Mouse (Mus musculus) hindlimb bud, embryonic 11.5 days (tissue): Measurements from ENCODE around the gene Tsc22d4.
"Not testable (repeated sequence)": the region's sequence is repeated elsewhere in the genome, so short reads cannot be mapped to it uniquely, and the experiment has no call there.

Experiments used
- DNase-seq: peaks from one replicate; pipeline ENCODE4 v3.0.0-alpha.2; 2012; ENCODE audit warnings: low read depth, low spot score; ENCODE audit errors: extremely low spot score

Gene Tsc22d4

GRCm38 (mm10) chr5:137745214-137746171 is at the start of gene Tsc22d4:
Tsc22d4 (plus strand) TSS chr5:137745730.
- DNase-seq = no peak

DNA sequence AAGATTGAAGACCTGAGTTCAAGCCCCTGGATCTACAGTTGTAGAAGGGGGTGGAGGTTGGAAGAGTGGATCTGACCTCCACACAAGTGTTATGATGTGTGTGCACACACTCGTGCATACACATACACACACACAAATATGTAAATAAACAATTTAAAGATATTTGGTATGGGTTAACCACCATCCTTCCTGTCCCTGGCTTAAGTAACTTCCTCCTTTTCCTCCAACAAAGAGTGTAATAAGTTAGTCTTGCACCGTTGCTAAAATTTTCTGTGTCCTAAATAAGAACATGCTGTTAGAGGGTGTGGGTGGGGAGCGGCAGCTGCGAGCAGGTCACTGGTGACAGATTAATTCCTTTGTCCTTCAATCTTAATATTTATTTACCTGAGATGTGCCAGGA is 49.6 kb upstream of the Tsc22d4 start:
- no peak for DNase-seq

- DNase-seq = no peak
Measured at GRCm38 (mm10) chr5:137699080-137699479, 46.5 kb upstream of the Tsc22d4 start.

GRCm38 (mm10) chr5:137699850-137700249 is 45.7 kb upstream of the Tsc22d4 start:
- no peak for DNase-seq

- no peak for DNase-seq
Measured at GRCm38 (mm10) chr5:137705242-137705641, 40.3 kb upstream of the Tsc22d4 start.

GRCm38 (mm10) chr5:137706913-137707633 is 38.5 kb upstream of the Tsc22d4 start:
- DNase-seq = no peak

- no peak for DNase-seq
Measured at GRCm38 (mm10) chr5:137713454-137713853, 32.1 kb upstream of the Tsc22d4 start.

DNA sequence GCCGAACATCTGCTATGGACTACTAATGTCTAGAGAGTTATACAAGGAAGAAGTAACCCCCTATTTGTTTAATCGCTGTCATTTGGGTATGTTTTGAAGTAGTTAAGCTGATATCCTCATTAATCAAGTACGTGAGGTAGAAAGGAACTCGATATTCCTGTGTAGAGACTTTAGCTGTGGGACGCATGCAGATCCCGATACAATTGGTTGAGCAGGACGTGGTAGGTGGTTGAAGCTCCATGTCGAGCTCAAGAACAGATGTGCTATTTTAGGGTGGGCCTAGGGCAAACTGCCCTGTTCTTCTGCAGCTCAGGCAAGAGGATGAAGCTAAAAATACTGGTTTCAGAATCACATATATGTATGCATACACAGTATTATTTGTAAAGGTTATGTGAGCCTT is 29.8 kb upstream of the Tsc22d4 start:
- no peak for DNase-seq

DNA sequence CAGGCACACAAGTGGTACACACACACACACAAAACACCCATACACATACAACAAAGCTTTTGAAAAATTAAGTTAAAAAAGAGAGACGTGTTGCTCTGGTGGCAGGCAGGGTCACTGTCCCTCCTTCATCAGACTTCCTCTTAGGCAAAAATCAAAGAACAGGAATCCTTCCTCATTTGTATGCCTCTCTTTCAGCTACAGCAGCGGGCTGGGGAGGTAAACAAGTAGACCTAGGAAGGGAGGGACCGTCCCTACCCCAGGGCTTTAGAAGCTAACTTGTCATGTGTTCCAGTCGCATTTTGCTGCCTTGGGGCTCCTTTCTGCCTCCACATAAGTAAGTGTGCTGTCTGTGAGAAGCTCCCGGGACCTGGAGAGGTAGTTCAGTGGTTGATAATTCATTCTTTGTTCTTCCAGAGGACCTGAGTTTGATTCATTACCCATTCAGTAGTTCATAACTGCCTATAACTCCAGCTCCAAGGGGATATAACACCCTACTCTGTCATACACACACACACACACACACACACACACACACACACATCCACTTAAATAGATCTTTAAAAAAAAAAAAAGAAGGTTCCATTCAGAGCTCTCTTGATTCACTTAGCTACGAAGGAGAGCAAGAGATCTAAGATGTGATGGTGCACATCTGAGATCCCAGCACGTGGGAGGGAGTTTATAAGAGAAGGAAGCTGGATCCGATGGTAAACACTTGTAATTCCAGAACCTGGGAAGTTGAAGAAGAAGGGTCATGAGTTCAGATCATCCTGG is 27.3 kb upstream of the Tsc22d4 start:
- DNase-seq = no peak

GRCm38 (mm10) chr5:137719088-137719487 is 26.4 kb upstream of the Tsc22d4 start:
- DNase-seq = no peak

GRCm38 (mm10) chr5:137720558-137721164 is 24.9 kb upstream of the Tsc22d4 start:
- DNase-seq = not testable (repeated sequence)

- no peak for DNase-seq
Measured at GRCm38 (mm10) chr5:137723840-137724239, 21.7 kb upstream of the Tsc22d4 start.

GRCm38 (mm10) chr5:137726767-137727166 is 18.8 kb upstream of the Tsc22d4 start:
- no peak for DNase-seq

DNA sequence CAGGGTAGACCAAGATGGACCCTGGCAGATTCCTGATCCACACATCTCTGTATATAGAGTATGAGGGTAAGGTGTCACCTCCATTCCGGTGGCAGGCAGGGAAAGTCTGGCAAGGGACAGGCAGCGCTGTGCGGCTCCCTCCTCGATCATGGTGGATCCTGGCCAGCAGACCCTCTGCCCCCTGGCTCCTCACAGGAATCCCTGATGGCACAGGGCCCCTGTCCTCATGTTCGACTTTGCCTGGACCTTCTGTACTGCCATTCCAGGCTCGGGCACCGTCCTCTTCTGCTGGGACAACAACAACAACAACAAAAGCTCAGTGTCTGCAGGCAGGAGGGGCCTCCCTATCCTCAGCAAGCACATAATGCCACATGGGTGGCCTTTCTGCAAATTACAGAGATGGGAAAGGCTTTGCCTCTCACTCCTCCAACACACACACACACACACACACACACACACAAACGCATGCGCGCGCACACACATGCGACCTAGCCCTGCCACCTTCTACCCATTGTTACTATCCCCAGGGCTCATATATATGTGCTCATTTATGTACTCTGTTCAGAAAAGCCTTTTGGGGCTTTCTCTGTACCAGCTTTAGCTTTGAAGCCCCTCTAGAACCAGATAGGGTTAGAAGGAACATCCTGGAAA is 11.8 kb upstream of the Tsc22d4 start:
- no peak for DNase-seq

DNA sequence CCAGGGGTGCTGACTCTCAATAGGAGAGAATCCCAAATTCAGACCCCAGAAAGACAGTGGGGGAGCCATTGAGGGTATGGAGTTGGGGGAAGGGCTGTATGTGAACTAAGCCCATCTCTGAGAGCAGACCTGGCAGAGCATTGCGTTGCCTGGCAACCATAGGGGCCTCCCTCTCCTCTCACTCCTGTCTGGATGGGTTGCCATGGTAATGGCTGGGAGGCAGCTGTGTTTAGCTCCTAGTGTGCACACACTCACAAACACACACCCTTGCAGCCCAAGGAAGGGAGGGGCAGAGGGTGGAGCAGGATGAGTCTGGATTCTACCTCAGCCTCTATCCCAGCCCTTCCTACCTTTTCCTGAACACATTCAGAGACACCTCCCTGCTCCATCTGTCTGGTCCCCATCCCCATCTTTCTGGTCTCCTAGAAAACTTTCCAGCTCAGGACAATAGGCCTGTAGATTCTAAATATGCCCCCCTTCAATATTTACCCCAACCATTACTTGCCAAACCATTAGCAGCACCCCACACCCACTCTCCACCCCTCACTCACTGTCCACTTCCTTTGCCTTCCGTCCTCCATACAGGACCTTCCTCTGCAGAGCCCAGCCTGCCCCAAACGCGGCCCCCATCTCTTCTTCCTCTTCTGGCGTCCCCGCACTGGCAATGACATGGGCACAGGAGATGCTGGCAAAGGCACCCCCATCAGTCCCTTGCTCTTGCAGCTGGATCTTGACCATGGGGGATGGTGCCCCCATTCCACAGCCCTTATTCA is 11.1 kb upstream of the Tsc22d4 start:
- peak; percentile 62 for DNase-seq

DNA sequence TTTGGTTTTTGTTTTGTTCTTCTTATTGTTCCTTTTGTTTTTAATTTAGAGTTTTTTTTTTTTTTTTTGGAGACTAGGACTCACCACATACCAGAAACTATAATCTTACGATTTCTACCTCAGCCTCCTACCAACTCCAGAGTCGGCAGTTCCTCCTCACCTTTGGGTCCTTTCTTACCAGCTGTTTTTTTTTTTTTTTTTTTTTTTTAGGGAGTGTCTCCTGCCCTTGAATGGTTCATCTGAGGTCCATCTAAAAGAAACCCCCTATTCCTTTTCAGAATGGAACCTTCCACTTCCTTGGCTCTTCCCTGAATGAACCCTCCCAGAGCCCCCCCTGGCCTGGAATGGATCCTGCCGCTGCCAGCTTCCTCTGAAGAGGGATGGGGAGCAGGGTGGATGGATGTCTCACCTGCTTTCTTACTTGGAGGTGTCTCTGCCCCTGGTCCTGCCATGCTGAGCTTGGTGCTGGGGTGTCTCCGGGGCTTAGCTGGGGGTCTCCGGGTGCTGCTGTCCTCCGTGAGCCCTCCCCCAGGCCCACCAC is 8.1 kb upstream of the Tsc22d4 start:
- no peak for DNase-seq

DNA sequence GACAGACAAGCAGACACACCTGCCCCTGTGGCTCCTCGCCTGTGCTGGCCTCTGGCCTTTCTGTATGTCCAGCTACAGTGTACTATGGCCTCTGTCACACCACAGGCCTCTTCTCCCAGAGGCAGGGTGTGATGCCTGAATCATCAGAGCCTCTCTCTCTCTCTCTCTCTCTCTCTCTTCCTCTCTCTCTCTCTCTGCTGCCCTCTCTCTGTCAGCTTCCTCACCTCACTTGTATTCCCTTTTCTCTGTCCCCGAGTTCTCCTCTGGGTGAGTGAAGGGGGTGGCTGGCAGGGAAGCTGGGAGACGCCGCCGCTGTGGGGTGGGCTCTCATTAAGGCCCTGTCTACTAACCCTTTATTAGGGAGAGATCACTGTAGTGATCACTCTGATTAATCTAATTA is 7.0 kb upstream of the Tsc22d4 start:
- no peak for DNase-seq

DNA sequence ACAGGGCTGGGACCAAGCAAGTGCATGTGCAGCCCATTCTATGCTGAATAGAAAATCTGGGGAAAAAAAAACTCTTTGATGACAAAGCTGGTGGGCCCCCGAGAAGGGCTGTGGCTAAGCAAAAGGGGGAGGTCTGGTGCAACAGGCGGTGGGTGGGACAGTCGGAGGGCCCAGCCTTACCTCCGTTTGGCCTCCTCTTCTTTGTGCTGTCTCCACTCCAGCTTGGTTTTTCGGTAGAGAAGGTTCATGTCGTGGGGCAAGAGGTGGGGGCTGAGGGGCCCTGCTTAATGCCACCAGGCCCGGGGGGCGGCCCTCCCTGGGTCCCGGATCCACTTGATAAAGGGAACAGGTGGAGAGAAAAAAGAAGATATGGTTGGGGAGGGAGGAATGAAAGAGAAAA is 6.1 kb upstream of the Tsc22d4 start:
- no peak for DNase-seq

DNA sequence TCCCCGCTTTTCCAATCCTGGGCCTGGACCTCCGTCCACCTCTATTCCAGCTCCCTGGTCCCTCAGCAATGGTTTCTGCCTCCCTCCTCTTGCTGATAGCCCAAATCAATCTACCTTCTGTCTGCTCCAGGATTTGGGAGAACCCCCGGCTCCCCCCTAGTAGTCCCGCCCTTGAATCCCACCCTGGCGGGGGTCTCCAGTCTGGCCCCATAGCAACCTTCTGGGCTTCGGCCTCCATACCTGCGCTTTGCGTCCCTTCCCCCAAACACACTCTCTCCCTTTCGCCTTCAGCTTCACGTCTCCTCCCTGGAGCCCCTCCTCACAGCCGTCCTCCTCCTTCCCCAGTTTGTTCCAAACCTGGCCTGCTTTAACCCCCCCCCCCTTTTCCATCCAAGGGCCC is 5.0 kb upstream of the Tsc22d4 start:
- no peak for DNase-seq
